Mouse (Mus musculus) liver, adult 2 months (tissue): ENCODE data around the gene Inafm2.

Source experiments
- CTCF ChIP-seq: fragments of 200-500 bp; IDR thresholded peaks from 2 replicates; pipeline ENCODE4 v1.5.1; 2011; ENCODE audit warnings: low read depth, low read length, control low read depth
- POLR2A ChIP-seq: fragments of 200-500 bp; IDR thresholded peaks from 2 replicates; pipeline ENCODE4 v1.6.1; 2011; ENCODE audit warnings: low read length, control low read depth; ENCODE audit not compliant: insufficient read depth; ENCODE audit errors: extremely low read depth

DNA sequence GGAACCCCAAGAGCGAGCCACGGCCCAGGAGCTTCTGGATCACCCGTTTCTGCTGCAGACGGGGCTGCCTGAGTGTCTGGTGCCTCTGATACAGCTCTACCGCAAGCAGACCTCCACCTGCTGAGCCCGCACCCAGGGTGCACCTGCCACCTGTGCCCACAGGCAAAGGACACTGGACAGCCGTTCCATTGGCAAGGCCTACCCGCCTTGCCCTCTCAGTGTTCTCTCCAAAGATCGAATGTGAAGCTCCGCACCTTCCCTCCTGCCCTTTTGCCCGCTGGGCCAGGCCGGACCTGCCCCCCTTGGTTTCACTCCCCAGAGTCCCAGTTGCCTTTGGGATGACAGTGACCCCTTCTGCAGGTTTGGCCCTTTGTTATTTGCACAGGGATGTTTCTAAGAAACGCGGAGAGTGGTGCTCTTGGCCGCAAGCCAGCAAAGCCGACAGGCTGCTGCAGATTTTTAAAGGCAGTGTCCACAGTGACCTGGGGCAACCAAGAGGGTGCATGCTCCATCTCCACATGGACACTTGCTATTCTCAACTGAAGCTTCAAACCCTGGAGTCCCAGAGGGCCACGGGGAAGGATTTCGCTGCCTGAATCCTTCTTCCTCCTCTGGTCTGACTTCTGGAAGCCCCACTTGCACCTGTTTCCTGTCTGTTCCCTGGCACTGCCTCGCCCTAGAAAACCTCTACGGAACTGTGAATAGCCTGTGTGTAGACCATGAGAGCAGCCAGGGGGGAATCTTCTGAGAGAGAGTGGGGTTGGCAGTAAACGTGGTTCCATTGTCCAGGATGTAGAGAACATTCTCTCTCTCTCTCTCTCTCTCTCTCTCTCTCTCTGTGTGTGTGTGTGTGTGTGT, 48.9 kb upstream of the Inafm2 start:
- TF ChIP-seq CTCF (no peak), POLR2A (no peak)
